Mouse (Mus musculus) midbrain, embryonic 11.5 days (tissue): ENCODE results near the gene Prx. TPM values are rescaled to one million over a fixed set of nuclear protein-coding genes. Genes with fewer than 3 reads are reported as not detected.
A peak's percentile ranks its signal among the peaks of the same experiment; 100 is the strongest.

Experiments
- ATAC-seq: fragments of 200-750 bp; cut with Nextera tagmentation; 2 replicates; pipeline ENCODE4 v1.8.0; 2017; ENCODE audit warnings: moderate TSS enrichment, moderate library complexity; ENCODE audit not compliant: low FRiP score
- DNase-seq: peaks from one replicate; pipeline ENCODE4 v3.0.0; 2015; ENCODE audit warnings: low spot score; ENCODE audit errors: missing footprints
- H3K27ac ChIP-seq: fragments of 300-500 bp; sonication (generic); 2 replicates; pipeline ENCODE4 v1.5.1; 2014; ENCODE audit warnings: low read depth, low read length
- H3K27me3 ChIP-seq: fragments of 300-500 bp; sonication (generic); 2 replicates; pipeline ENCODE4 v1.6.1; 2014; ENCODE audit warnings: mild to moderate bottlenecking, low read length, moderate library complexity, mixed read lengths; ENCODE audit not compliant: control insufficient read depth, insufficient read depth
- H3K36me3 ChIP-seq: fragments of 300-500 bp; sonication (generic); 2 replicates; pipeline ENCODE4 v1.6.1; 2014; ENCODE audit warnings: mild to moderate bottlenecking, low read length, moderate library complexity, mixed read lengths; ENCODE audit not compliant: control insufficient read depth, insufficient read depth
- H3K4me1 ChIP-seq: fragments of 300-500 bp; sonication (generic); 2 replicates; pipeline ENCODE4 v1.6.1; 2014; ENCODE audit warnings: low read length; ENCODE audit not compliant: control insufficient read depth, insufficient read depth
- H3K4me2 ChIP-seq: fragments of 300-500 bp; sonication (generic); 2 replicates; pipeline ENCODE4 v1.6.1; 2014; ENCODE audit warnings: mild to moderate bottlenecking, moderate library complexity
- H3K4me3 ChIP-seq: fragments of 300-500 bp; sonication (generic); 2 replicates; pipeline ENCODE4 v1.5.1; 2014; ENCODE audit warnings: low read depth, low read length
- H3K9ac ChIP-seq: fragments of 300-500 bp; sonication (generic); 2 replicates; pipeline ENCODE4 v1.6.1; 2014; ENCODE audit warnings: low read length
- H3K9me3 ChIP-seq: fragments of 300-500 bp; sonication (generic); 2 replicates; pipeline ENCODE4 v1.6.1; 2016; ENCODE audit warnings: low read length; ENCODE audit not compliant: control insufficient read depth
- WGBS: fragments of 180-500 bp; shearing (Covaris S2); extraction: QIAGEN DNeasy Blood & Tissue Kit; methylation state at CpG from one replicate; pipeline ENCODE4 v1.1.7; 2014; 5-methylcytosine and 5-hydroxymethylcytosine counted together
- polyA plus RNA-seq: library from polyadenylated mRNA; unstranded; fragments of >200 nt; fragmentation: Nextera tagmentation; extraction: Ambion mirVana; gene quantifications from 2 replicates; pipeline ENCODE4 v1.2.1, GENCODE M21; 2014

The Prx gene
- polyA plus RNA-seq, 1 experiment from 2014 or later: 0.85 TPM

- Histone ChIP-seq H3K4me1 (no peaks in the 10 kb centered on the region), H3K4me3 (no peak overlapping the region), H3K27ac (no peak overlapping the region), H3K36me3 (no peaks in the 10 kb centered on the region), H3K27me3 (no peaks in the 10 kb centered on the region), H3K9ac (no peak overlapping the region), H3K9me3 (no peaks in the 10 kb centered on the region), H3K4me2 (no peak overlapping the region)
- ATAC-seq (no peak), DNase-seq (peak; percentile 64)
- WGBS: 94% methylated on average over 13 of the region's 13 CpGs
Measured at GRCm38 (mm10) chr7:27523805-27524204, 24.7 kb downstream of the Prx start.

- H3K4me2 ChIP-seq: no peak overlapping the region
- no peak overlapping the region for H3K27ac ChIP-seq
- no peaks in the 10 kb centered on the region; the same call in 1 of the 2 replicates for H3K36me3 ChIP-seq
- H3K9ac ChIP-seq: no peak overlapping the region
- H3K27me3 ChIP-seq: no peaks in the 10 kb centered on the region
- no peaks in the 10 kb centered on the region for H3K4me1 ChIP-seq
- H3K9me3 ChIP-seq: no peaks in the 10 kb centered on the region
- 31% methylated on average over 10 of the region's 10 CpGs for WGBS
- DNase-seq (peak; percentile 97), ATAC-seq (peak; percentile 65)
- H3K4me3 ChIP-seq: no peak overlapping the region
Measured at GRCm38 (mm10) chr7:27526039-27526827, 27.1 kb downstream of the Prx start.

- no peaks in the 10 kb centered on the region for H3K9me3 ChIP-seq
- no peak overlapping the region for H3K27ac ChIP-seq
- H3K9ac ChIP-seq: no peak overlapping the region
- ATAC-seq: no peak
- H3K4me1 ChIP-seq: no peaks in the 10 kb centered on the region
- peaks cover 3% of the 10 kb centered on the region for H3K36me3 ChIP-seq
- H3K27me3 ChIP-seq: no peaks in the 10 kb centered on the region
- H3K4me3 ChIP-seq: no peak overlapping the region
- no peak for DNase-seq
- 82% methylated on average over 21 of the region's 21 CpGs for WGBS
- H3K4me2 ChIP-seq: no peak overlapping the region
Measured at GRCm38 (mm10) chr7:27529070-27529469, 29.9 kb downstream of the Prx start.

GRCm38 (mm10) chr7:27530937-27531336, 31.8 kb downstream of the Prx start:
- Histone ChIP-seq H3K27me3 (no peaks in the 10 kb centered on the region), H3K9me3 (no peaks in the 10 kb centered on the region), H3K9ac (no peak overlapping the region), H3K4me3 (no peak overlapping the region), H3K27ac (no peak overlapping the region), H3K4me1 (no peaks in the 10 kb centered on the region), H3K4me2 (no peak overlapping the region), H3K36me3 (peaks cover 3% of the 10 kb centered on the region)
- DNase-seq (peak; percentile 1), ATAC-seq (no peak)
- 74% methylated on average over 3 of the region's 3 CpGs for WGBS

- H3K4me2 ChIP-seq: no peak overlapping the region
- no peaks in the 10 kb centered on the region for H3K27me3 ChIP-seq
- no peak overlapping the region for H3K4me3 ChIP-seq
- ATAC-seq: no peak
- DNase-seq: no peak
- H3K4me1 ChIP-seq: no peaks in the 10 kb centered on the region
- peaks cover 3% of the 10 kb centered on the region for H3K36me3 ChIP-seq
- no peak overlapping the region for H3K9ac ChIP-seq
- no peaks in the 10 kb centered on the region for H3K9me3 ChIP-seq
- WGBS: 92% methylated on average over 10 of the region's 10 CpGs
- no peak overlapping the region for H3K27ac ChIP-seq
Measured at GRCm38 (mm10) chr7:27531707-27532106, 32.6 kb downstream of the Prx start.

- Histone ChIP-seq H3K4me3 (no peak overlapping the region), H3K4me2 (no peak overlapping the region), H3K27me3 (no peaks in the 10 kb centered on the region), H3K4me1 (no peaks in the 10 kb centered on the region), H3K9ac (no peak overlapping the region), H3K36me3 (peaks cover 3% of the 10 kb centered on the region), H3K9me3 (no peaks in the 10 kb centered on the region), H3K27ac (no peak overlapping the region)
- DNase-seq: peak; percentile 12
- 94% methylated on average over 9 of the region's 9 CpGs for WGBS
- ATAC-seq: no peak
Measured at GRCm38 (mm10) chr7:27532480-27533050, 33.4 kb downstream of the Prx start.

- H3K9ac ChIP-seq: no peak overlapping the region
- H3K4me2 ChIP-seq: no peak overlapping the region
- no peaks in the 10 kb centered on the region for H3K27me3 ChIP-seq
- no peak overlapping the region for H3K4me3 ChIP-seq
- WGBS: 82% methylated on average over 2 of the region's 2 CpGs
- no peak overlapping the region for H3K27ac ChIP-seq
- no peaks in the 10 kb centered on the region for H3K9me3 ChIP-seq
- H3K4me1 ChIP-seq: no peaks in the 10 kb centered on the region
- ATAC-seq (no peak), DNase-seq (peak; percentile 21)
- H3K36me3 ChIP-seq: peaks cover 3% of the 10 kb centered on the region
Measured at GRCm38 (mm10) chr7:27535386-27535785, 36.3 kb downstream of the Prx start.

GRCm38 (mm10) chr7:27536618-27537017, 37.5 kb downstream of the Prx start:
- Histone ChIP-seq H3K9ac (no peak overlapping the region), H3K27me3 (no peaks in the 10 kb centered on the region), H3K9me3 (no peaks in the 10 kb centered on the region), H3K4me3 (no peak overlapping the region), H3K36me3 (peaks cover 3% of the 10 kb centered on the region), H3K4me2 (no peak overlapping the region), H3K27ac (no peak overlapping the region), H3K4me1 (no peaks in the 10 kb centered on the region)
- peak; percentile 21 for DNase-seq
- ATAC-seq: no peak
- WGBS: 92% methylated on average over 6 of the region's 6 CpGs

GRCm38 (mm10) chr7:27537998-27538397, 38.9 kb downstream of the Prx start:
- Histone ChIP-seq H3K4me3 (no peak overlapping the region), H3K27ac (no peak overlapping the region), H3K9me3 (no peaks in the 10 kb centered on the region), H3K9ac (no peak overlapping the region), H3K27me3 (no peaks in the 10 kb centered on the region), H3K36me3 (no peaks in the 10 kb centered on the region; the same call in 1 of the 2 replicates), H3K4me2 (no peak overlapping the region), H3K4me1 (no peaks in the 10 kb centered on the region)
- DNase-seq (peak; percentile 2), ATAC-seq (no peak)
- WGBS: 88% methylated on average over 8 of the region's 8 CpGs
